Mouse (Mus musculus) adrenal gland (tissue): ENCODE data around the gene Zbtb16.

Experiments
- intact Hi-C: fragments of 180-260 bp; cut with DNase I; formaldehyde crosslinking; loops from one replicate; pipeline ENCODE4 v1.15.1; 2025

Zbtb16 gene

GRCm38 (mm10) chr9:48773710-48774109, 62.3 kb downstream of the Zbtb16 start:
- intact Hi-C loops: no loop called here

- intact Hi-C loops: no loop called here
Measured at GRCm38 (mm10) chr9:48773130-48773529, 62.9 kb downstream of the Zbtb16 start.

DNA sequence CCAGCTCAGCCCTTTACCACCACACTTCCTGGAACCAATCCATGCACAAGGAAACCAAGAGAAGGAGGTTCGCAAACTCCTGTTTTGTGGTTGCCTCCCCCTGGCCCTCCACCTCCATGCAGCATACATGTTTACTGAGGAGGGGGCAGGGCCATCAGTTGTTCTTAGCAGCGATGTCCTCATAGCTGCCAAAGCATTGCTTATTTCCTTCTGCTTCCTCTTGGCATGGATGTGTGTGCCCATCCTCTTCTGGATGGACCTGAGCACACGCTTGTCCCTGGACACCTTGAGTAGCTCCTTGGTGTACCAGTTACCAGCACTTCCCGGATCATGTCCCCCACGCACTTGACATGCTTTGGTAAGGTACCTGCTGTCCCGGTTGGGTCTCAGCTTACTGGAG, 64.5 kb downstream of the Zbtb16 start:
- intact Hi-C loops: no loop called here

DNA sequence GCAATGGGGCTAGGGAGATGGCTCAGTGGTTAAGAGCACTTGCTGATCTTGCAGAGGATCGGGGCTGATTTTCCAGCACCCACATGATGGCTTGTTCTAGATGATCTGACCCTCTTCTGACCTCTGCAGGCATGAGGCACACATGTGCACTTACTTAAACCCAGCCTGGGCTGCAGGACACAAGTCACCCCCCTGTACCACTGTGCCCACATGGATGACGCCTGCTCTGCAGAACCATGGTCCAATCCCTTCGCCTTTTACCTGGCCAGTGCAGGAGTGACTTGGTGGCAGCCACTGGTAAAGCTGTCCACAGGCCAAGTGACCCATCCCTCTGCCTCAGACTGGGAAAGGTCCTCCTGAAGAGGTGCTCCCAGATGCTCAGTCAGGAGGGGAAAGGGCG, 67.1 kb downstream of the Zbtb16 start:
- intact Hi-C loops: no loop called here

DNA sequence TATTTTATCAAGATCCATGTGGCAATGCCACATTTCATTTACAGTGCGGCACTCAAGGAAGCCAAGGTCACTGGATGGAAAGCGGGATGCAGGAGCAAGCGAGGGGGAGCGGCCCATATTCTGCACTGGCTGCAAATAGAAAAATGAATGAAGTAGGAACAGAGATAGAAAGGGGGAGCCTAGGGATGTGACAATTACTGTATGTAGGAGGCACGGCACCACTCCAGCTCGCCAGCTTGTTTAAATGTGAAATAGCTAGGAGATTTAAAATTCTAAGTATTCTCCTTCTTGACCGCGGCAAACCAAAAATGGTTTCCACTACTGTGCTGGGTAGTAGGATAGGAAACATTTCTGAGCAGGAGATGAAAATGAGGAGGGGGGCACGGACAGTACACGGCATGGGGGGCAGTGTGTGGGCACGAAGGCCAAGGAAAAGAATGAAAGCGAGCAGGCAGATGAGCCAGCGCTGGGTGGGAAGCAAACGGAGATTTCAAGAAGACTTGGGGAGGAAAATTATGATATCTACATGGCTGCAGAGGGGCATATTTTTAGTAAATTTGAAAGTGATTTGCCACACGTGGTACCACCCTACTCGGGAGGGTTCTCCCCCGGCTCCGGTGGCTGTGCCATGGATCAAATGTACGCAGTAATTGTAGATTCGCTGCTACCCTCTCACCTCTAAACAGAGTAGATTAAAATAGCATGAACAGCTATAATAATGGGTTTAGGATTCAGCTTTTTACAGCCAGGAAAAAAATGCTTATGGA, 68.2 kb downstream of the Zbtb16 start:
- intact Hi-C loops: no loop called here

DNA sequence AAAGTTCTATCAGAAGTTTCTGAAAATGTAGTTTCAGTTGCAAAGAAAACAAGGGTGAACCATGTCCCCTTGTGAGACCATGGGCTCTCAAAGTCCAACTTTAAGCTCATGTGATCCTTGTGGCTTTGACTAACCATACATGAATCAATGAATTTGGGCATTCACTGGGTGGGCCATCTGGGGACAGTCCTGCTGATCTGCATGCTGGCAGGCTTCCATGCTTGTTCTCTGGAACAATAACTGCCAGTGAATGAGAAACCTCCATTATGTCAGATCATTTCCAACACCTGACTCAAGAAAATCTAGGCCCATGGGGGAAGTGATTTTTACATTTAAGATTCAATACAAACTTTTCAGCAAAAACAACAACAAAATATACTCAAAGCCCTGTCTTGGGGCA, 70.1 kb downstream of the Zbtb16 start:
- intact Hi-C loops: no loop called here

DNA sequence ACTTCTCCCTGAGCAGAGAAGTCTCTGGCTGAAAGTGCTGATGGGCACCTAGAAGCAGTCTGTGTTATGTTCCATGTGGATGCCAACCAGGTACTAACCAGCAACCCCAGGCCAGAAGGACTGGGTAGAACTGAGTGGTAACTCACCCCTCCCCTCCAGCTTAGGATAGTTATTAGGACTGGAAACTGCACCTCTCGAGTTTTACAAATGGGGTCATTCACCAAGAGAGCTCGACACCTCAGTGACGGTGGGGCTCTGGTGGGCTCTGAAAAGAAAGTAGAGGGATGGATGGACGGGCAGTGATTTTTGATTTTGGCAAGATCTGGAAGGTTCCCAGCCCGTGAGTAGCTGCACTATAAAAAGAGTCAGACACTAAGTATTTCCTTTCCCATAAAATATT, 71.7 kb downstream of the Zbtb16 start:
- intact Hi-C loops: no loop called here

DNA sequence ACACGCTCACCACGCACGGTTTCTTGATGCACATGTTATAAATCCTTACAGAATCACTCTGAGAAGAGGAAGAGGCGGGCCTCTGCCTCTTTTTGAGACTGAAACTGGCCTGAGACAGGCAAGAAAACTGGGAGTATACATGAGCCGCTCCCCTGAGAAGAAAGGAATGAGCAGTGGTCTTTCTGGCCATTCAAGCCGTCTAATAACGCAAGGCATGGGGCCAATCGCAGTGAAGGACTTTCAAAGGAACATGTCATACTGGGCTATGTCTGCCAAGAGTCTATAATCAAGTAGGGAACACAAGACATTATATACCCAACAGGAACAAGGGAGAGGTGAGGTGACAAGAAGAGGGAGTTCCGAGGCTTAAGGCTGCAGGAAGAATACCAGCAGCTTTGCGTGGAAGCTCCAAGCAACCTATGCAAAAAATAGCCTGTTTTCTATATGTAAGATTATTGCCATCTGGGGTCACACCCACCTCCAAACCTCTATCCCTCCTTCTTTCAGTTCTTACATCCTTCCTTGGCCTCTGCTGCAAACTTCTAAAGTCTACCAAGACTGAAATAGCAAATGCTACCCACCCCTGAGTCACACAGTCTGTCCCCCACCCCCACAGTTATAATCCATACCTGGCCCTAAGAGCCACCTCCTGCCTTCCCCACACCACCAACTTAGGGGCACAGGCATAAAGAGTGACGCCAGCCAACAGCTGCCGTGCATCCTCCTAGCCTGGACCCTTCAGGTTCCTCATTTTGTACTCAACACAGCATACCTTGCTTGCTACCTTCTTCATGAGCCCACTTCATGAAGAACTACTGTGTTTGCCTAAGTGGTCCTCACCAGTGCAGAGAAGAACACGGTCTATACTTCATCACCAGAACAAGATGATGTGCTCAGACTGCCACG, 74.0 kb downstream of the Zbtb16 start:
- intact Hi-C loops: no loop called here

DNA sequence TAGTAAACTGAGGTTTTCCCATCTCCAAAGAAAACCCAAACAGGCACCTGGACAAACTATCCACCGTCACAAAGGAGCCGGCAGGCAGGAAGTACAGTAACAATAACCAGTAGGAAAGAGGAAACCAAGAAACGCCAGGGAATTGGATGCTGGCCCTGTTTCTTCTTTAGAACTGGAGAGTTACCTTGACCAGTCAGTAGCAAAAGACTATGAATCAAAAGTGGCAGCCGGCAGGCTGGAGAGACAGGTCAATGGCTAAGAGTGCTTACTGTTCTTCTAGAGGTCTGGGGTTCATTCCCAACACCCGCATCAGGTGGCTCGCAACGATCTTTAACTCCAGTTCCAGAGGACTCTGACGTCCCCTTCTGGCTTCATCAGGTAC, 74.9 kb downstream of the Zbtb16 start:
- intact Hi-C loops: no loop called here

GRCm38 (mm10) chr9:48760449-48761174, 75.4 kb downstream of the Zbtb16 start:
- intact Hi-C loops: no loop called here

- intact Hi-C loops: no loop called here
Measured at GRCm38 (mm10) chr9:48759098-48759497, 76.9 kb downstream of the Zbtb16 start.

DNA sequence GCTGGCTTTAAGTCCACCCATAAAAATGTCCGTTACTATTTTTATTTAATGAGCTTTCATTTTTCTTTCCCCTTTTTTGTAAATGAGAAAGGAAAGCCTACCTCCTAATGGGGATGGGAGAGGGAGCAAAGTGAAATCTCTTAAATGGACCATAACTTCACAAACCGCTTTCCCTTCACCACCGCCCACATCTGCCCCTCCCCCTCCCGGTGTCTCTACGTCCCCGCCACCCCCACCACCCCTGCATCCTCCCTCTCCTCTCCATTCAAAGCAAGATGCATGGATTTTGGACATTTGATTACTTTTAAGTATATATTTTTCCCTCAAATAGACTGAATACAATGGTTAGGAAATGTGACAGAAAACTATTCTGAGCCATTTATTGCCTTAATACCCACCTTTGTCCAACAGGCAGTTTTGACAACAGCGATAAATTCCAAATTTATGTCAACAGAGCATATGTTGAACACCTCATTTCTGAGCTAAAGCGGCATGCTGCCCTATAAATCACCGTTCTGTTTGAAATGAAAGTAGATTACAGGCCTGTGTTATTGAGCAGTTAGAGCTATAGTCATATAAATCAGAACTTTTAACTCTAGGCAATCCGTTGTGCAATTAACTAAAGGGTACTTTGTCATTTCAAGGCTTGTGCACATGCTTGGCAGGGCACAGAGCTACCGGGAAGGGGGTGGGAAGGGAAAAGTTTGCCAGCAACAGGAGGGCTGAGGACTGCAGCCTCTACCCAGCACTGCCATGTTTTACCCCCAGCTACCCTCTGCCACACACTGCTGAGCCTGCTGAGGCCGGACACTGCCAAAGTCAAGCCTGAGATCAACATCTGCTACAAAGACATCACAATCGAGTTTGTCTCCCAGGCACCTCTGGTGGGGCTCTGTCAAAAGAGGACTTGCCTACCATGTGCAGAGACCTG, 78.1 kb downstream of the Zbtb16 start:
- intact Hi-C loops: no loop called here

- intact Hi-C loops: no loop called here
Measured at GRCm38 (mm10) chr9:48756261-48756812, 79.7 kb downstream of the Zbtb16 start.

GRCm38 (mm10) chr9:48755438-48756070, 80.5 kb downstream of the Zbtb16 start:
- intact Hi-C loops: no loop called here

- intact Hi-C loops: no loop called here
Measured at GRCm38 (mm10) chr9:48754418-48754817, 81.6 kb downstream of the Zbtb16 start.

- intact Hi-C loops: no loop called here
Measured at GRCm38 (mm10) chr9:48753881-48754280, 82.1 kb downstream of the Zbtb16 start.

- intact Hi-C loops: no loop called here
Measured at GRCm38 (mm10) chr9:48751900-48752299, 84.1 kb downstream of the Zbtb16 start.

GRCm38 (mm10) chr9:48749666-48750065, 86.4 kb downstream of the Zbtb16 start:
- intact Hi-C loops: no loop called here

DNA sequence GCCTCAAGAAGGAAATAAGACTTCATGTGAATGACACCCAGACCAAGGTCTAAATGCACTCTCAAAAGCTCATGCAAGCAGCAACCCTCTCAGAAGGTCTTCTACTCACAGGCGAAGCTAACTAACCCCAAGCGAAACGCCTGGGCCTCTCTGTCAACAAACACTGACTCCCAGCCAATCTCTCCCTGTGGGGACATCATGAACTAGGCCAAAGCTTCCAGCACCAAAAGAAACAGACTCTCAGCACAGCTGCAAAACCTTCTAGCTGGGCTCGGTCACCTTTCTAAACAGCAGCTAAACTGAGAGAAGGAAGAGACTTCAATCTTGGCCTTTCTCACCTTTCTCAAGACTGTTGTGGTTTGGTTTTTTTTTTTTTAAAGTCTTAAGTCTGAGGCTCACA, 86.9 kb downstream of the Zbtb16 start:
- intact Hi-C loops: no loop called here

DNA sequence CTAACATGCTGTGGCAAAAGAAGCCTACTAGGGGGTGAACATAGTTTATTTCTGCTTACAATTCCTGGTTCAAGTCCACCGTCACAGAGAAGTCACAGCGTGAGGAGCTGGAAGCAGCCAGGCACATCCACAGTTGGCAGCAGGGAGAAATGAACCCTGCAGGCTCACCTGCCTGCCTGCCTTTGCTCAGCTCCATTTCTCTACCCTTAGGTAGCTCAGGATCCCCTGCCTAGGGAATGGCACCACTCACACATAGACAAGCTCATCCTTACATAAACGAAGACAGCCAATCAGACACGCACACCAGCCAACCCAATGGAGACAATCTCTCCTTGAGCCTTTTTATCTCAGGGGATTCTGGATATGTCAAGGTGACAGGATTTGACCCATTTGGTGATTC, 87.3 kb downstream of the Zbtb16 start:
- intact Hi-C loops: no loop called here
